11 mouse cellular contexts compared by ENCODE assay signal in genomic region chr17:83273636-83274035, GRCm38 (mm10). TPM values are rescaled to one million over a fixed set of nuclear protein-coding genes. Genes with fewer than 3 reads are reported as not detected.
A peak's percentile ranks its signal among the peaks of the same experiment; 100 is the strongest.
DNase-seq lines count a peak whose midpoint lies in the region; ATAC-seq and TF ChIP-seq lines count a peak whose summit lies in the region.
"Had no signal": no experiment of that assay in that cellular context is flagged by ENCODE, and none has a peak within 500 bp of the region (broad histone marks: within the 10 kb centered on the region; RNA-seq: fewer than 3 reads in every experiment).

No protein-coding gene starts in this region.

- no peaks in the 10 kb centered on the region for H3K9me3 ChIP-seq in lung, postnatal 0 days (ENCODE audit: low read length)
- H3K9me3 ChIP-seq in intestine, embryonic 15.5 days: no peaks in the 10 kb centered on the region
- no peaks in the 10 kb centered on the region for H3K9me3 ChIP-seq in limb, embryonic 10.5 days (replicated peaks)
- H3K9me3 ChIP-seq in stomach, embryonic 15.5 days: no peaks in the 10 kb centered on the region
- no peaks in the 10 kb centered on the region for H3K9me3 ChIP-seq in forebrain, embryonic 16.5 days (ENCODE audit: control insufficient read depth, low read length)
- H3K9me3 ChIP-seq: forebrain, embryonic 15.5 days; hindbrain, embryonic 15.5 days had no signal

- H3K4me1 ChIP-seq in lung, postnatal 0 days (ENCODE audit: insufficient read depth, low read depth, low read length): peaks cover 20% of the 10 kb centered on the region
- peaks cover 32% of the 10 kb centered on the region for H3K4me1 ChIP-seq in intestine, embryonic 15.5 days (replicated peaks)
- H3K4me1 ChIP-seq in limb, embryonic 10.5 days: peaks cover 50% of the 10 kb centered on the region
- peaks cover 23% of the 10 kb centered on the region for H3K4me1 ChIP-seq in stomach, embryonic 15.5 days
- peaks cover 18% of the 10 kb centered on the region for H3K4me1 ChIP-seq in forebrain, embryonic 16.5 days (replicated peaks; ENCODE audit: control insufficient read depth, insufficient read depth, low read length)

- WGBS in lung, postnatal 0 days: 29% methylated on average over 9 of the region's 9 CpGs
- WGBS in intestine, embryonic 15.5 days: 36% methylated on average over 9 of the region's 9 CpGs
- WGBS in limb, embryonic 10.5 days: 17% methylated on average over 9 of the region's 9 CpGs
- 25% methylated on average over 9 of the region's 9 CpGs for WGBS in stomach, embryonic 15.5 days
- 28% methylated on average over 9 of the region's 9 CpGs for WGBS in forebrain, embryonic 16.5 days

- no peaks in the 10 kb centered on the region for H3K36me3 ChIP-seq in lung, postnatal 0 days (ENCODE audit: insufficient read depth, low read length)
- H3K36me3 ChIP-seq in intestine, embryonic 15.5 days: no peaks in the 10 kb centered on the region
- H3K36me3 ChIP-seq in limb, embryonic 10.5 days: no peaks in the 10 kb centered on the region
- H3K36me3 ChIP-seq in stomach, embryonic 15.5 days: no peaks in the 10 kb centered on the region
- no peaks in the 10 kb centered on the region for H3K36me3 ChIP-seq in forebrain, embryonic 16.5 days (ENCODE audit: control insufficient read depth, insufficient read depth)
- H3K36me3 ChIP-seq: forebrain, embryonic 15.5 days; hindbrain, embryonic 15.5 days had no signal

- H3K4me2 ChIP-seq in lung, postnatal 0 days (replicated peaks; ENCODE audit: low read depth, low read length): peak overlapping the region; percentile 14; the same call in 1 of the 2 replicates
- H3K4me2 ChIP-seq in intestine, embryonic 15.5 days (replicated peaks): peak overlapping the region; percentile 31
- peak overlapping the region; percentile 38; the same call in 1 of the 2 replicates for H3K4me2 ChIP-seq in stomach, embryonic 15.5 days
- H3K4me2 ChIP-seq in forebrain, embryonic 16.5 days (ENCODE audit: low read length): no peak overlapping the region
- H3K4me2 ChIP-seq: forebrain, embryonic 15.5 days; hindbrain, embryonic 15.5 days had no signal

- no peak for ATAC-seq in lung, postnatal 0 days
- ATAC-seq in intestine, embryonic 15.5 days: peak; percentile 31; the same call in 1 of the 2 replicates
- ATAC-seq in stomach, embryonic 15.5 days (ENCODE audit: insufficient read depth, low FRiP score, low read depth): no peak
- ATAC-seq in forebrain, embryonic 16.5 days: no peak
- ATAC-seq: forebrain, embryonic 15.5 days had no signal

- H3K27me3 ChIP-seq in lung, postnatal 0 days (replicated peaks; ENCODE audit: insufficient read depth, low read length): no peaks in the 10 kb centered on the region
- H3K27me3 ChIP-seq in intestine, embryonic 15.5 days (replicated peaks): no peaks in the 10 kb centered on the region
- peaks cover 39% of the 10 kb centered on the region for H3K27me3 ChIP-seq in limb, embryonic 10.5 days (ENCODE audit: low read depth, poor library complexity, severe bottlenecking)
- no peaks in the 10 kb centered on the region for H3K27me3 ChIP-seq in stomach, embryonic 15.5 days (replicated peaks)
- 0 out of 2 replicates have a peak, but pooled peaks cover 4% of the 10 kb centered on the region for H3K27me3 ChIP-seq in forebrain, embryonic 16.5 days (replicated peaks; ENCODE audit: control insufficient read depth, insufficient read depth, low read length)
- H3K27me3 ChIP-seq: forebrain, embryonic 15.5 days; hindbrain, embryonic 15.5 days had no signal

- TF ChIP-seq EP300 in lung, postnatal 0 days (IDR thresholded peaks at IDR 0.05): no peak

- no peak overlapping the region for H3K9ac ChIP-seq in lung, postnatal 0 days (replicated peaks; ENCODE audit: low read depth)
- H3K9ac ChIP-seq in intestine, embryonic 15.5 days: no peak overlapping the region
- H3K9ac ChIP-seq in stomach, embryonic 15.5 days: no peak overlapping the region
- no peak overlapping the region for H3K9ac ChIP-seq in forebrain, embryonic 16.5 days (replicated peaks; ENCODE audit: low read depth, low read length)
- H3K9ac ChIP-seq: forebrain, embryonic 15.5 days; hindbrain, embryonic 15.5 days had no signal

- no peak for DNase-seq in lung, postnatal 0 days (ENCODE audit: low spot score)
- no peak for DNase-seq in lung, postnatal 4 days
- peak; percentile 30 for DNase-seq in limb, embryonic 10.5 days (ENCODE audit: low spot score)
- no peak for DNase-seq in c-Kit-positive CD71-positive TER-119-positive erythroid progenitor cells, embryonic 14.5 days (ENCODE audit: low spot score)
- DNase-seq: cerebellum, adult 18-20 months; thymus, postnatal 4 days had no signal

- H3K4me3 ChIP-seq in lung, postnatal 0 days (ENCODE audit: low read depth, low read length): no peak overlapping the region
- 0 out of 2 replicates have a peak overlapping the region, but pooled peaks have one; percentile 4 for H3K4me3 ChIP-seq in intestine, embryonic 15.5 days (replicated peaks)
- H3K4me3 ChIP-seq in limb, embryonic 10.5 days: peak overlapping the region; percentile 23
- H3K4me3 ChIP-seq in stomach, embryonic 15.5 days (replicated peaks): no peak overlapping the region
- H3K4me3 ChIP-seq in forebrain, embryonic 16.5 days (replicated peaks; ENCODE audit: low read length): no peak overlapping the region
- H3K4me3 ChIP-seq: forebrain, embryonic 15.5 days; hindbrain, embryonic 15.5 days had no signal

- no peak for TF ChIP-seq CTCF in lung, postnatal 0 days (IDR thresholded peaks at IDR 0.05)

- H3K27ac ChIP-seq in lung, postnatal 0 days (ENCODE audit: low read length): 0 out of 2 replicates have a peak overlapping the region, but pooled peaks have one; percentile 9
- H3K27ac ChIP-seq in intestine, embryonic 15.5 days: no peak overlapping the region
- H3K27ac ChIP-seq in limb, embryonic 10.5 days: no peak overlapping the region; the same call in 1 of the 2 replicates
- H3K27ac ChIP-seq in stomach, embryonic 15.5 days: no peak overlapping the region
- no peak overlapping the region for H3K27ac ChIP-seq in forebrain, embryonic 16.5 days (ENCODE audit: low read length)
- H3K27ac ChIP-seq: forebrain, embryonic 15.5 days; hindbrain, embryonic 15.5 days had no signal

RNA-seq across cellular contexts. Expression of gene Pkdcc, which starts 58.5 kb away (rescaled TPM):
- 3.6 and 3.9 TPM in 2 replicates for polyA plus RNA-seq in lung, postnatal 0 days (2015; fragmentation: Nextera tagmentation; extraction: Ambion mirVana)
- polyA plus RNA-seq in intestine, embryonic 15.5 days (2015; fragmentation: Nextera tagmentation; extraction: Ambion mirVana): 26.9 and 28.4 TPM in 2 replicates
- polyA plus RNA-seq in limb, embryonic 10.5 days (2016; fragmentation: Nextera tagmentation; extraction: Ambion mirVana): 32.4 and 34.8 TPM in 2 replicates
- polyA plus RNA-seq in stomach, embryonic 15.5 days (2015; fragmentation: Nextera tagmentation; extraction: Ambion mirVana): 24.6 and 29.7 TPM in 2 replicates
- polyA plus RNA-seq in forebrain, embryonic 16.5 days (2015; fragmentation: Nextera tagmentation; extraction: Ambion mirVana): 5.5 and 5.8 TPM in 2 replicates

Comparison
In these comparisons a context has a peak if more than half of its experiments do, and no peak if none do; other contexts are left out.
1. H3K4me3 ChIP-seq: peak in intestine, embryonic 15.5 days (single experiment) and limb, embryonic 10.5 days (single experiment); none in lung, postnatal 0 days (single experiment), stomach, embryonic 15.5 days (single experiment) and forebrain, embryonic 16.5 days (single experiment).